Mouse (Mus musculus) spleen, postnatal 36 days (tissue): ENCODE measurements around the gene Rerg.
A peak's percentile ranks its signal among the peaks of the same experiment; 100 is the strongest.

ENCODE experiments used
- DNase-seq, 2 experiments: peaks; one replicate each; pipeline ENCODE4 v3.0.0; 2022; ENCODE audit warnings: low spot score in 2 of 2, mixed read lengths in 1 of 2

Gene Rerg

GRCm38 (mm10) chr6:137131794-137132193, 38.5 kb downstream of the Rerg start:
- DNase-seq, result no peak

- no peak for DNase-seq
These were observed 38.9 kb downstream of the Rerg start for GRCm38 (mm10) chr6:137131349-137131748.

GRCm38 (mm10) chr6:137126861-137127260, 43.4 kb downstream of the Rerg start:
- no peak for DNase-seq

- no peak for DNase-seq
These were observed 44.1 kb downstream of the Rerg start for GRCm38 (mm10) chr6:137126224-137126623.

GRCm38 (mm10) chr6:137125433-137125832, 44.9 kb downstream of the Rerg start:
- no peak for DNase-seq

- DNase-seq, result no peak
These were observed 45.3 kb downstream of the Rerg start for GRCm38 (mm10) chr6:137125006-137125405.

- DNase-seq, result no peak
These were observed 53.3 kb downstream of the Rerg start for GRCm38 (mm10) chr6:137116849-137117473.

- no peak for DNase-seq
These were observed 55.4 kb downstream of the Rerg start for GRCm38 (mm10) chr6:137114859-137115258.

GRCm38 (mm10) chr6:137111266-137111813, 59.0 kb downstream of the Rerg start:
- DNase-seq, result no peak

- no peak for DNase-seq
These were observed 59.5 kb downstream of the Rerg start for GRCm38 (mm10) chr6:137110778-137111174.

GRCm38 (mm10) chr6:137109811-137110777, 60.2 kb downstream of the Rerg start:
- no peak for DNase-seq

GRCm38 (mm10) chr6:137105285-137105684, 65.0 kb downstream of the Rerg start:
- no peak for DNase-seq

- DNase-seq, result peak; percentile 44 to 52
These were observed 67.6 kb downstream of the Rerg start for GRCm38 (mm10) chr6:137102662-137103179.

GRCm38 (mm10) chr6:137101886-137102661, 68.2 kb downstream of the Rerg start:
- DNase-seq, result no peak

GRCm38 (mm10) chr6:137100259-137100658, 70.0 kb downstream of the Rerg start:
- no peak for DNase-seq

- DNase-seq, result peak; percentile 30 to 38
These were observed 71.8 kb downstream of the Rerg start for GRCm38 (mm10) chr6:137098232-137099191.

GRCm38 (mm10) chr6:137094475-137094874, 75.8 kb downstream of the Rerg start:
- DNase-seq, result no peak

- DNase-seq, result no peak
These were observed 81.8 kb downstream of the Rerg start for GRCm38 (mm10) chr6:137088469-137088868.

- DNase-seq, result no peak
These were observed 82.3 kb downstream of the Rerg start for GRCm38 (mm10) chr6:137087956-137088355.

- no peak for DNase-seq
These were observed 82.8 kb downstream of the Rerg start for GRCm38 (mm10) chr6:137087470-137087869.
